Mouse (Mus musculus): ENCODE measurements at regions not wholly inside any gene's neighbourhood (a gene's known extent, or its start where the extent isn't known, plus 50 kb on each side); places are given as distances from the start of the nearest gene placed in this dataset.

- Histone ChIP-seq H3K4me3 (ENCODE audit: insufficient read depth, poor library complexity, severe bottlenecking) (no peak overlapping the region), H3ac (ENCODE audit: control insufficient read depth, insufficient read length, low read depth) (no peak overlapping the region), H3K79me3 (ENCODE audit: low read depth) (no peaks in the 10 kb centered on the region), H3K79me2 (ENCODE audit: control insufficient read depth, insufficient read depth) (no peaks in the 10 kb centered on the region), H3K27me3 (ENCODE audit: control insufficient read depth, insufficient read depth, insufficient read length) (no peaks in the 10 kb centered on the region), H3K36me3 (ENCODE audit: control insufficient read depth, insufficient read depth) (no peaks in the 10 kb centered on the region)
- no peak for TF ChIP-seq MYOG (IDR thresholded peaks at IDR 0.05; ENCODE audit: control insufficient read depth, extremely low read depth, insufficient read length)
- TF ChIP-seq CTCF (IDR thresholded peaks at IDR 0.05; ENCODE audit: control insufficient read depth, insufficient read depth, insufficient read length): no peak
- no peak for TF ChIP-seq USF1 (IDR thresholded peaks at IDR 0.05; ENCODE audit: low read depth)
- no peak for TF ChIP-seq FOSL1 (IDR thresholded peaks at IDR 0.05; ENCODE audit: insufficient read depth, low read length, poor library complexity, severe bottlenecking)
- TF ChIP-seq MAX (IDR thresholded peaks at IDR 0.05): no peak
- no peak for TF ChIP-seq CEBPB (IDR thresholded peaks at IDR 0.05; ENCODE audit: low read depth)
- no peak for TF ChIP-seq MYOD1 (IDR thresholded peaks at IDR 0.05; ENCODE audit: control insufficient read depth, insufficient read length, low read depth)
Observed at GRCm38 (mm10) chrX:99605084-99605824, 134.2 kb upstream of the Pja1 start.

- Histone ChIP-seq H3K36me3 (ENCODE audit: control insufficient read depth, insufficient read depth) (no peaks in the 10 kb centered on the region), H3K27me3 (ENCODE audit: control insufficient read depth, insufficient read depth, insufficient read length) (no peaks in the 10 kb centered on the region), H3K79me3 (ENCODE audit: low read depth) (no peaks in the 10 kb centered on the region), H3ac (ENCODE audit: control insufficient read depth, insufficient read length, low read depth) (no peak overlapping the region), H3K79me2 (ENCODE audit: control insufficient read depth, insufficient read depth) (no peaks in the 10 kb centered on the region), H3K4me3 (ENCODE audit: insufficient read depth, poor library complexity, severe bottlenecking) (no peak overlapping the region)
- TF ChIP-seq MAX (IDR thresholded peaks at IDR 0.05): no peak
- TF ChIP-seq CEBPB (IDR thresholded peaks at IDR 0.05; ENCODE audit: low read depth): no peak
- TF ChIP-seq FOSL1 (IDR thresholded peaks at IDR 0.05; ENCODE audit: insufficient read depth, low read length, poor library complexity, severe bottlenecking): no peak
Observed at GRCm38 (mm10) chrX:99603714-99604113, 132.6 kb upstream of the Pja1 start.

DNA sequence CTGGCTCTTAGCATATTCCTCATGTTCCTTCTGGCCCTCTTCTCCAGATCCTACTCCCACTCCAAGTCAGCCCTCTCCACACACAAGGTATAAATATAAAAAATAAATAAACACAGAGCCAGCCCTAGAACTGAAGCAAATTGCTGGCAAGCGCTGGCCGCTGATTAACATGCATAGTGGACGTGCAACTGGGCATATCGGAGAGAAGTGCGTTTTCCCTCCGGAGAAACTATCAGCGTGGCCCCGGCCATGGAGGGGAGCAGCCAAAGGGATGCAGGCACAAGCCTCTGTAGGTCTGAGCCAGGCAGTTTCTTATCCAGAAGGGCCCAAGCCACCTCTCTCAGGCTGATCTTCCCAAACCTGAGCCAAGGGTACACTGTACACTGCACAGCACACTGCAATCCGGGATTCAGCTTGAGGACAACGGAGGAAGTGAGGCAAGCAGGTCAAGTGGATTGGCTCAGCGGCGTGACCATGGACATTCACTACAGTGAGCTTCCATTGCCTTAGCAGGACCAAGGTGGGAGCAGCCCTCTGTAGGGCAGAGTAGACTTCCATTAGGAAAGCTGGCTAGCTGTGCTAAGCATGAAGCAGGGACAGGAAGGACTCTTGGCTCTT, 131.3 kb upstream of the Pja1 start:
- TF ChIP-seq CTCF (IDR thresholded peaks at IDR 0.05; ENCODE audit: control insufficient read depth, insufficient read depth, insufficient read length) (no peak), USF1 (IDR thresholded peaks at IDR 0.05; ENCODE audit: low read depth) (no peak), MAX (IDR thresholded peaks at IDR 0.05) (no peak), FOSL1 (IDR thresholded peaks at IDR 0.05; ENCODE audit: insufficient read depth, low read length, poor library complexity, severe bottlenecking) (no peak), MYOG (IDR thresholded peaks at IDR 0.05; ENCODE audit: control insufficient read depth, extremely low read depth, insufficient read length) (no peak), MYOD1 (IDR thresholded peaks at IDR 0.05; ENCODE audit: control insufficient read depth, insufficient read length, low read depth) (no peak), CEBPB (IDR thresholded peaks at IDR 0.05; ENCODE audit: low read depth) (no peak)
- H3ac ChIP-seq (ENCODE audit: control insufficient read depth, insufficient read length, low read depth): no peak overlapping the region
- no peaks in the 10 kb centered on the region for H3K79me2 ChIP-seq (ENCODE audit: control insufficient read depth, insufficient read depth)
- no peaks in the 10 kb centered on the region for H3K36me3 ChIP-seq (ENCODE audit: control insufficient read depth, insufficient read depth)
- no peak overlapping the region for H3K4me3 ChIP-seq (ENCODE audit: insufficient read depth, poor library complexity, severe bottlenecking)
- no peaks in the 10 kb centered on the region for H3K27me3 ChIP-seq (ENCODE audit: control insufficient read depth, insufficient read depth, insufficient read length)
- no peaks in the 10 kb centered on the region for H3K79me3 ChIP-seq (ENCODE audit: low read depth)

DNA sequence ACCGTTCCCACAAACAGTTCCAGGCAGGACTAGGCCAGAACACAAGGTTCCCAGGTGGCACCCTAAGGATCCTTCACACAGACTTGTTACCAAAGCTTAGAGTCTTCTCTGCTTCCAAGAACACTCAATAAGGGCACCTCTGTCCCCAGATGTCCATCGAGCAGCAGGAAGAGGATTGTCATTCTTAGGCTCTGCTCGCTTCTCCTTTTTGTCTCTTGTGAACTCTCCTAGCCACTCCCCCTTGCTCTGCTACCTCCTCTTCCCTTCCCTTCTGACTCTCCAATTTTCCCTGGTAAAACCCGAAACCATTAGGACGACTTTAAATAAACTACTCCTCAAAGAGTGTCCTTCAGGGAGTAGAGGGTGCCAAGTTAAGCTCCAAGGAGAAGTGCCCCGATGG, 124.4 kb upstream of the Pja1 start:
- TF ChIP-seq MYOG (IDR thresholded peaks at IDR 0.05; ENCODE audit: control insufficient read depth, extremely low read depth, insufficient read length) (no peak), FOSL1 (IDR thresholded peaks at IDR 0.05; ENCODE audit: insufficient read depth, low read length, poor library complexity, severe bottlenecking) (no peak), MAX (IDR thresholded peaks at IDR 0.05) (no peak)
- no peaks in the 10 kb centered on the region for H3K27me3 ChIP-seq (ENCODE audit: control insufficient read depth, insufficient read depth, insufficient read length)
- H3ac ChIP-seq (ENCODE audit: control insufficient read depth, insufficient read length, low read depth): no peak overlapping the region
- H3K79me3 ChIP-seq (ENCODE audit: low read depth): no peaks in the 10 kb centered on the region
- H3K79me2 ChIP-seq (ENCODE audit: control insufficient read depth, insufficient read depth): no peaks in the 10 kb centered on the region
- no peaks in the 10 kb centered on the region for H3K36me3 ChIP-seq (ENCODE audit: control insufficient read depth, insufficient read depth)
- no peak overlapping the region for H3K4me3 ChIP-seq (ENCODE audit: insufficient read depth, poor library complexity, severe bottlenecking)

DNA sequence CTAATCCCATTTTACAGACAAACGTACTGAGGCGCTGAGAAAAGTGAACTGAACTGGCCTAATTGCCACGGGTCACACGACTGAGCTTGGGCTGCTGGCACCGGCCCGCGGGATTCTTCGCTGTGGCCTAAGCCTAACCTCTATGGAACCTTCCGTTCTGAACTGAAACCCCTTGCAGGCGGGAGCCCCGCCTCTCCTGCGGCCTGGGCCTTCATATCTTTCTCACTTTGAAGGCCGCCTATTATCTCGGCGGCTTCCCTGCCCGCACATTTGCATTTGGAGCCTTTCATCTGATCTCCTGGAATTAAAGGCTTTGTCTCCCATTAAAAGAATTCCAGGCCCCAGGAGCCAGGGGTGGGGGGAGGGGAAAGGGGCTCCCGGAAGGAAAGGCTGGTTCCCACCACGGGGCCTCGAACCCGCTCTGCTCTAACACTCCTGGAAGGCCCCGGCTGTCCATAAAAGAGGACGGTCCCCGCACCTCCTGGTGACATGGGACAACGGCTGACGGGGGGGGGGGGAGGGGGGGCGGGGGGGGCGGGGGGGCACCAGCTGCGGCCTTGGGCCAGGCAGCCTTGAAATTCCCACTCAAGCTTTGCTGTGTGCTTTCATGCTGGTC, 122.9 kb upstream of the Pja1 start:
- no peaks in the 10 kb centered on the region for H3K79me3 ChIP-seq (ENCODE audit: low read depth)
- no peak overlapping the region for H3ac ChIP-seq (ENCODE audit: control insufficient read depth, insufficient read length, low read depth)
- H3K27me3 ChIP-seq (ENCODE audit: control insufficient read depth, insufficient read depth, insufficient read length): no peaks in the 10 kb centered on the region
- TF ChIP-seq USF1 (IDR thresholded peaks at IDR 0.05; ENCODE audit: low read depth): no peak
- TF ChIP-seq CTCF (IDR thresholded peaks at IDR 0.05; ENCODE audit: control insufficient read depth, insufficient read depth, insufficient read length): no peak
- no peak for TF ChIP-seq CEBPB (IDR thresholded peaks at IDR 0.05; ENCODE audit: low read depth)
- no peak overlapping the region for H3K4me3 ChIP-seq (ENCODE audit: insufficient read depth, poor library complexity, severe bottlenecking)
- H3K36me3 ChIP-seq (ENCODE audit: control insufficient read depth, insufficient read depth): no peaks in the 10 kb centered on the region
- no peaks in the 10 kb centered on the region for H3K79me2 ChIP-seq (ENCODE audit: control insufficient read depth, insufficient read depth)

DNA sequence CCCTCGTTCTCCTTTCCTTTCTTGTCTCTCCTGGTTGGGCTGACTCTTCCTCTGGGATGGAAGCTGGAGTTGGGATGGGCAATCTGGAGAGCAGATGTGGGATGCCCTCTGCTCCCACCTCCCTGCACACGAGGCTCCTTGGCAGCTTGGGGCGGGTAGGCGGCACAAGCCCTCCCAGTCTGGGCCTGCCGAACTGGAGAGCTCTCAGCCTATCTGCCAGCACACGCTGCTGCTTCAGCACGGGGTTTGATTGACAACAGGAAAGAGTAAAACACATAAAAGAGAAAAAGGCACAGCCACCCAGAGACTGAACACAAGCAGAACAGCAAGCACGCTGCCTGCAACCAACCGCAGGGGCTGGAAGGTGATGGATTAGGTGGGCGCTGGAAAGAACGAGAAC, 121.9 kb upstream of the Pja1 start:
- Histone ChIP-seq H3K79me2 (ENCODE audit: control insufficient read depth, insufficient read depth) (no peaks in the 10 kb centered on the region), H3ac (ENCODE audit: control insufficient read depth, insufficient read length, low read depth) (no peak overlapping the region), H3K36me3 (ENCODE audit: control insufficient read depth, insufficient read depth) (no peaks in the 10 kb centered on the region), H3K27me3 (ENCODE audit: control insufficient read depth, insufficient read depth, insufficient read length) (no peaks in the 10 kb centered on the region), H3K79me3 (ENCODE audit: low read depth) (no peaks in the 10 kb centered on the region), H3K4me3 (ENCODE audit: insufficient read depth, poor library complexity, severe bottlenecking) (no peak overlapping the region)
- no peak for TF ChIP-seq CTCF (IDR thresholded peaks at IDR 0.05; ENCODE audit: control insufficient read depth, insufficient read depth, insufficient read length)
- TF ChIP-seq MAX (IDR thresholded peaks at IDR 0.05): no peak
- no peak for TF ChIP-seq CEBPB (IDR thresholded peaks at IDR 0.05; ENCODE audit: low read depth)
- TF ChIP-seq MYOD1 (IDR thresholded peaks at IDR 0.05; ENCODE audit: control insufficient read depth, insufficient read length, low read depth): no peak
- no peak for TF ChIP-seq USF1 (IDR thresholded peaks at IDR 0.05; ENCODE audit: low read depth)
- TF ChIP-seq FOSL1 (IDR thresholded peaks at IDR 0.05; ENCODE audit: insufficient read depth, low read length, poor library complexity, severe bottlenecking): no peak
- no peak for TF ChIP-seq MYOG (IDR thresholded peaks at IDR 0.05; ENCODE audit: control insufficient read depth, extremely low read depth, insufficient read length)

Data from C2C12 (cell line).